Mouse (Mus musculus) limb, embryonic 11.5 days (tissue): ENCODE measurements around the gene Gm20890. TPM values are rescaled to one million over a fixed set of nuclear protein-coding genes. Genes with fewer than 3 reads are reported as not detected.
"Not testable (repeated sequence)": the region's sequence is repeated elsewhere in the genome, so short reads cannot be mapped to it uniquely, and the experiment has no call there.

Experiments used
- ATAC-seq: fragments of 200-750 bp; cut with Nextera tagmentation; 2 replicates; pipeline ENCODE4 v1.8.0; 2017; ENCODE audit warnings: low read depth; ENCODE audit not compliant: insufficient number of reproducible peaks, low FRiP score, low TSS enrichment
- DNase-seq: peaks from one replicate; pipeline ENCODE4 v3.0.0-alpha.2; 2015; ENCODE audit warnings: low spot score
- H3K27ac ChIP-seq: fragments of 300-500 bp; sonication (generic); replicated peaks from 2 replicates; pipeline ENCODE4 v1.5.1; 2014; ENCODE audit warnings: low read depth, mild to moderate bottlenecking, low read length
- H3K27me3 ChIP-seq: fragments of 300-500 bp; sonication (generic); 2 replicates; pipeline ENCODE4 v1.6.1; 2014; ENCODE audit warnings: mild to moderate bottlenecking, low read length, mixed read lengths; ENCODE audit not compliant: control insufficient read depth, insufficient read depth
- H3K36me3 ChIP-seq: fragments of 300-500 bp; sonication (generic); 2 replicates; pipeline ENCODE4 v1.6.1; 2014; ENCODE audit warnings: mild to moderate bottlenecking, low read length, moderate library complexity, mixed read lengths; ENCODE audit not compliant: control insufficient read depth, insufficient read depth
- H3K4me1 ChIP-seq: fragments of 300-500 bp; sonication (generic); 2 replicates; pipeline ENCODE4 v1.6.1; 2014; ENCODE audit warnings: low read length, mixed read lengths; ENCODE audit not compliant: control insufficient read depth, insufficient read depth
- H3K4me2 ChIP-seq: fragments of 300-500 bp; sonication (generic); 2 replicates; pipeline ENCODE4 v1.6.1; 2014; ENCODE audit warnings: low read depth, mild to moderate bottlenecking, moderate library complexity; ENCODE audit not compliant: severe bottlenecking
- H3K4me3 ChIP-seq: fragments of 300-500 bp; sonication (generic); 2 replicates; pipeline ENCODE4 v1.5.1; 2014; ENCODE audit warnings: low read depth, low read length
- H3K9ac ChIP-seq: fragments of 300-500 bp; sonication (generic); 2 replicates; pipeline ENCODE4 v1.6.1; 2014; ENCODE audit warnings: mild to moderate bottlenecking, low read length
- H3K9me3 ChIP-seq: fragments of 300-500 bp; sonication (generic); 2 replicates; pipeline ENCODE4 v1.6.1; 2016; ENCODE audit warnings: low read length; ENCODE audit not compliant: control insufficient read depth
- WGBS: fragments of 180-500 bp; shearing (Covaris S2); extraction: QIAGEN DNeasy Blood & Tissue Kit; methylation state at CpG from one replicate; pipeline ENCODE4 v1.1.7; 2014; 5-methylcytosine and 5-hydroxymethylcytosine counted together
- polyA plus RNA-seq: library from polyadenylated mRNA; unstranded; fragments of >200 nt; fragmentation: Nextera tagmentation; extraction: Ambion mirVana; gene quantifications from 2 replicates; pipeline ENCODE4 v1.2.1, GENCODE M21; 2014

Gene Gm20890
- not detected in 2 replicates for polyA plus RNA-seq

- not testable (repeated sequence) for H3K4me3 ChIP-seq, ATAC-seq, H3K4me1 ChIP-seq, H3K4me2 ChIP-seq, H3K9ac ChIP-seq, H3K27me3 ChIP-seq, H3K27ac ChIP-seq, H3K36me3 ChIP-seq, DNase-seq, H3K9me3 ChIP-seq
- WGBS, result no CpG with 5 or more reads among the region's 5 CpGs
Measured at GRCm38 (mm10) chrY:26776699-26777098, at the start of gene Gm20890. TSS of gene Gm20890 (minus strand) at chrY:26776799.
